Mouse (Mus musculus) hindbrain, embryonic 10.5 days (tissue): Measurements from ENCODE around the gene Unc93a2. TPM values are rescaled to one million over a fixed set of nuclear protein-coding genes. Genes with fewer than 3 reads are reported as not detected.
"Not testable (repeated sequence)": the region's sequence is repeated elsewhere in the genome, so short reads cannot be mapped to it uniquely, and the experiment has no call there.

Experiments
- DNase-seq: peaks from one replicate; pipeline ENCODE4 v3.0.0-alpha.2; 2017; ENCODE audit warnings: low spot score
- H3K27ac ChIP-seq: fragments of 300-500 bp; sonication (generic); 2 replicates; pipeline ENCODE4 v1.5.1; 2016; ENCODE audit warnings: mild to moderate bottlenecking, moderate library complexity
- H3K27me3 ChIP-seq: fragments of 300-500 bp; sonication (generic); 2 replicates; pipeline ENCODE4 v1.6.1; 2016; ENCODE audit warnings: mild to moderate bottlenecking; ENCODE audit not compliant: poor library complexity, insufficient read depth, severe bottlenecking
- H3K36me3 ChIP-seq: fragments of 300-500 bp; sonication (generic); 2 replicates; pipeline ENCODE4 v1.6.1; 2016; ENCODE audit warnings: mild to moderate bottlenecking, moderate library complexity
- H3K4me1 ChIP-seq: fragments of 300-500 bp; sonication (generic); replicated peaks from 2 replicates; pipeline ENCODE4 v1.6.1; 2016; ENCODE audit warnings: mild to moderate bottlenecking
- H3K4me3 ChIP-seq: fragments of 300-500 bp; sonication (generic); 2 replicates; pipeline ENCODE4 v1.5.1; 2016; ENCODE audit warnings: mild to moderate bottlenecking, moderate library complexity
- H3K9me3 ChIP-seq: fragments of 300-500 bp; sonication (generic); 2 replicates; pipeline ENCODE4 v1.6.1; 2016; ENCODE audit warnings: mild to moderate bottlenecking, moderate library complexity
- WGBS: fragments of 180-500 bp; shearing (Covaris S2); methylation state at CpG from one replicate; pipeline ENCODE4 v1.1.7; 2016; 5-methylcytosine and 5-hydroxymethylcytosine counted together
- polyA plus RNA-seq: library from polyadenylated mRNA; unstranded; fragments of >200 nt; fragmentation: Nextera tagmentation; extraction: Ambion mirVana; gene quantifications from 2 replicates; pipeline ENCODE4 v1.2.1, GENCODE M21; 2016

Gene Unc93a2
- polyA plus RNA-seq, 1 experiment from 2014 or later, result not detected

DNA sequence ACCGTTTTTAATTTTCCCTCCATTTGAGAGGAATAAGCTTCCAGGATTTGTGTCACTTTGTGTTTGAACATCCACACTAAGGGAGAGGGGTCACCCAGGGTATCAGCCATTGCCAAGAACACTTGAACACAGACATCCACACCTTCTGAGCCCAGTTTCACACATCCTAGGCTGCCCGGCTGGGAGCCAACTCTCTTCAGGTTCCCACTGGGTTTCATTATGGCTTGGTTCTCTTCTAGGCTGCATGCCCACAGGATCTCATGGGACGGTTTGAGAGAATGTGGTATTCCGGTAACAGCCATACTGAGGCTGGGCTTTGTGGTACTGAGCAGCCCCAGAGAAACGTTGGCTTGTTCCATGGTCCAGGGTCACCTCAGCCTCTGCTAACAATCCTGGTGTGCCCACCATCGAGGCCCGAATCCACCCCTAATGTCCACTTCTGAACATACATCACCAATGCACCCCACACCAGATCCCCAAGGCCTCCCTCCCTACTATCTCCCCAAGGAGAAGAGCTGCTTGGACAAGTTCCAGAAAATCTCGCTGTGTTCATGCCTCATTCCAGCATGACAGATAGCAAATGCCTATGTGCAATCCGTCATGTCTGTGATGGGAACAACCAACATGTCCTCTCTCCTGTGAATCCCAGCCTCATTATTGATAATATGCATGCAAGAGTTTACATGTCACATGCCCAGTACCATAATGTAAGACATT lies 24.4 kb downstream of the Unc93a2 start:
- WGBS, result 88% methylated on average over 9 of the region's 9 CpGs
- not testable (repeated sequence) for H3K36me3 ChIP-seq, H3K4me3 ChIP-seq, H3K4me1 ChIP-seq, H3K9me3 ChIP-seq, H3K27me3 ChIP-seq, H3K27ac ChIP-seq, DNase-seq

DNA sequence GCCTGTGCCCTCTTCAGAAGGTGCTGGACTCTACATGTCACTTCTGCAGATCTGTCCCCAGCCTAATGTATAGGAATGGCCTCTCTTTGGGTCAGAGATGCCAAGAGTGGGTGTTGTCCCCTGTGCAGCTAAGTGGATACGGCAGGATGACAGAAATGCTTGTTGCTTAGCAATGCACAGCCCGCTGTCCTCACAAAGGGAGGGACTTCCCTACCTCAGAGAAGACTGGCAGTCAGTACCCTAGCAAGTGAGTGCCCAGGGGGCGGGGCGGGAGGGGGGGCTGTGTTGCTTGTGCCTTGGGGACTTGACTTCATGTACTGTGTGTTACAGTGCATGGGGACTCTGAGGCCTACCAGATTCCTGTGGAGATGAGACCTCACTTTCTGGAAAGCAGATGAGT lies 25.5 kb downstream of the Unc93a2 start:
- 79% methylated on average over 4 of the region's 4 CpGs for WGBS

DNA sequence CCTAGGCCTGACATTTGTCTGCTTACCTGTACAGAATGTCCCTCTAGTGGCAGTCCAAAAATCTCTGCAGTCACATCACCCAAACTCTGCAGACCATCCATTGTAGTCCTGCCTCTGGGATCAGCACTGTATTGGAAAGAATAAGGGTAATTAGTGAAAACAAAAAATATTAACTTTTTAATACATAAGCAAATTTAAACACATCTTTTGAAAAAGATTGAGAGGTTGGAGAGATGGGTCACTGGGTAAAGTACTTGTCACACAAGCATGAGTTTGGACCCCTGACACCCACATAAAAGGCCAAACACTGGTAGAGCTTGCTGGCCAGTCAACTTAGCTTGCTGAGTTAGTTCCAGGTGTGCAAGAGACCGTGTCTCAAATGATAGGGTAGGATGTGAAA lies 32.7 kb downstream of the Unc93a2 start, which contains the start of gene Ttll2:
Gene Ttll2 (minus strand): TSS at position 101 of the 400 bp plus-strand sequence.
- H3K27me3 ChIP-seq, H3K4me3 ChIP-seq, H3K27ac ChIP-seq, H3K4me1 ChIP-seq, DNase-seq, H3K9me3 ChIP-seq, H3K36me3 ChIP-seq: not testable (repeated sequence)
- 85% methylated on average over 1 of the region's 1 CpGs for WGBS

More for the DNA sequence above, 25.5 kb downstream of the Unc93a2 start:
- H3K36me3 ChIP-seq, H3K9me3 ChIP-seq, H3K4me3 ChIP-seq, DNase-seq, H3K27ac ChIP-seq, H3K27me3 ChIP-seq, H3K4me1 ChIP-seq: not testable (repeated sequence)

DNA sequence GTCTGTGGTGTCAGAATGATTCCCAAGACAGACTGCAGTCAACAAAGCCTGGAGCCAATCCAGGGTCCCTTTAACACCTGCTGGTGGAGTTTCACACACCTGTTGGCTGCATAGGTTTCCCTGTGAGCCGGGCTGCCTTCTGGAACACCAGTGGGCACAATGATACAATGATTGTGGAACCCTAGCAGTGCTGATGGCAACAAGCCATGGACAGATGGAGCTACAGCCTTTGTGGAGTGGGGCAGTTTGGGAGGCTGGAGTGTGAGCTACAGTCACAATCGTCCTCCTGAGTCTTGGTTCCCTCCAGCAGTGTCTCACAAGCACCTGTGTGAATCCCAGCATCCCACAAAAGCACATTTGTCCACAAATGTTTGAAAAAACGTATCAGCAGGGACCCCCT lies 36.5 kb downstream of the Unc93a2 start:
- WGBS, result 76% methylated on average over 2 of the region's 3 CpGs
- not testable (repeated sequence) for H3K36me3 ChIP-seq, H3K4me3 ChIP-seq, H3K27ac ChIP-seq, H3K9me3 ChIP-seq, H3K27me3 ChIP-seq, H3K4me1 ChIP-seq, DNase-seq

DNA sequence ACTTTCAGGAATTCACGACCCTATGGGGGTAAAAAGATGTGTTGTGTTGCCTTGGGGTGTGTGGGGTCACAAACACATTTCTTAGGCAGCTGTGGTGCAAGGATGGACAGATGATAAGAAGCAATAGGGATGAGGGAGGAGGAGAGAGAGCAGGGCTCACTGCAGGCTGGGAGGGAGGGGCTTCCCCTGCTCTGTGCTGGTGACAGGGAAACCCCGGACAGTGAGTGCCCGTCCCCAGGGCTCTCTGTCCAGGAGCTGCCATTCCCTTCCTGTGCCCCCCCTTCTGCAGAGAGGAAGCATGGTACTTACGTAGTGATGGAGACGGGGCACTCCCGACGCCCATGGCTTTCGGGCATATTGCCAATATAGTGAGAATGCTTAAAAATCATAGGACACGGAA lies 47.9 kb downstream of the Unc93a2 start:
- H3K27ac ChIP-seq, H3K36me3 ChIP-seq, H3K4me1 ChIP-seq, H3K27me3 ChIP-seq, H3K4me3 ChIP-seq, DNase-seq, H3K9me3 ChIP-seq: not testable (repeated sequence)
- WGBS, result 80% methylated on average over 9 of the region's 9 CpGs

DNA sequence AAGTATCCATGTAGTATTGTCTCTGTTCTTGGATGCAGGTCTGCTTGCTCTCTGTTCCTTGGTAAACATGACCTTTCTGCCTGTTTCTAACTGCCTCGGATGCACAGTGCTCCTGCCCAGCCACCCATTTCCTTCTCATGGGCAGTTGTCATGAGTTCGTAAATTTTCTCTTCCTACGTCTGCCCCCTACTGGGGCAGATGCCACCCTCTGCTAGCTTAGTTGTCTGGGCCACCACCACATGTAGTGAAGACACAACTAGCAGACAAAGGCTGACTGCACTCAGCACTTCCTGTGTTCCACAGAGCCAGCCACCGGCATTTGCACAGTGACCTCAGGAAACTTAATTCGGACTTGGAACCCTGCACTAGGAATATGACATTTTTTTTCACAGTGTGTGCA lies 52.5 kb downstream of the Unc93a2 start:
- not testable (repeated sequence) for H3K27me3 ChIP-seq, H3K9me3 ChIP-seq, H3K4me3 ChIP-seq, H3K4me1 ChIP-seq, H3K27ac ChIP-seq, H3K36me3 ChIP-seq, DNase-seq
- 87% methylated on average over 3 of the region's 5 CpGs for WGBS

DNA sequence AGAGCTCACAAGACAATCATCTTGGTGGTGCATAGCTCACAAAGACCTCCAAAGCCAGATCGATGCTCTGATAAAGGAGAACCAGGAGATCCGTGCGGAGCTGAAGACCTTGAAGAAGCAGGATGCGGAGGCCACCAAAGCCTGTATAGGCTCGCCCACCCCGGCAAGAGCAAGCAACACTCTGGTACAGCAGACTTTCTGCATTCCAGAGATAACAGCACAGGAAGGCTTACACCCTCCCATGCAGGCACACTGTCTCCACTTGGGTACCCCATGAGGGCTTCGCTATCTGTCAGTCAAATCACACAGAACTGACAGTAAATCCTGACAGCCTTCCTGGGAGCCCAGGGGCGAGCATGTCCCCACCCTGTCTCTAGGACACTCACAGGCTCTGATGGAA lies 58.8 kb downstream of the Unc93a2 start:
- DNase-seq, H3K36me3 ChIP-seq, H3K9me3 ChIP-seq, H3K4me3 ChIP-seq, H3K27me3 ChIP-seq, H3K27ac ChIP-seq, H3K4me1 ChIP-seq: not testable (repeated sequence)
- 89% methylated on average over 8 of the region's 8 CpGs for WGBS

DNA sequence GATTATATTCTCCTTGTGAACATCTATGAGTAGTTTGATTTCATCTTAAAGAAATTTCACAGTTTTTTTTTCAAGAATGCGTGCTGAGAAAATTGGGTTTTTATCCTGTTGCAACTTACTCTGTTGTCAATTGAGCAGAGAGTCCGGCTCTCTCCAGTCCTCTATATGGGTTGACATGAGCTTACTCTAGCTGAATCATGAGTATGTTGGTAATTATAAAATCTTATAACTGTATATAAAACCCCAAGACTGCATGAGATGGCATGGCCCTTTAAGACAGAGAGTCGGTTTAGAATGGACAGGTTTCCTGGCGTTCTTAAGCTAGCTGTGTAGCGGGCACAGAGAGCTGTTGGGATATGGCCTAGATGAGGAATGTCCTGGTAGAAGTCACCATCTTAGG lies 60.9 kb downstream of the Unc93a2 start, which contains the start of gene Tcp10a:
Gene Tcp10a (plus strand): TSS at position 301 of the 400 bp plus-strand sequence.
- not testable (repeated sequence) for H3K4me1 ChIP-seq
- WGBS, result 95% methylated on average over 5 of the region's 5 CpGs

DNA sequence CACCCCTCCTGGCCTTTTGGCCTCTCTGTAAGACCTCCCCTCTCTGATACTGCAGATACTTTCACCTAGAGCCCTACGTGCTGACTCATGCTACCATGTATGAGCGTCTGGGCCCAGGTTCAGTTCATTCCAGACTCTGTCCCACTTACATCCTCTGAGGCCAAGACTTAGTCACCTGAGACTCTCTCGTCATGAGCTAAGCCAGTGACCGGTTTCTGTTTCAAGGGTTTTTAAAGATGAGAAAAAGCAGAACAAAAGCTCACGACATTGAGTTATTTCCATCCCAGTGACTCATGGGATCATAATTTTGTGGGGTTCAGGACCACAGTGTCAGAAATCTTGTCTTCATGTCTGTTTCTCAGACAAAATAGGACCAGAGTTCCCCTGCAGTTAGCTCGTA lies 65.5 kb downstream of the Unc93a2 start:
- not testable (repeated sequence) for H3K27ac ChIP-seq, H3K4me1 ChIP-seq, H3K36me3 ChIP-seq, DNase-seq, H3K9me3 ChIP-seq, H3K27me3 ChIP-seq, H3K4me3 ChIP-seq
- 88% methylated on average over 6 of the region's 6 CpGs for WGBS

More for the DNA sequence above, 60.9 kb downstream of the Unc93a2 start, which contains the start of gene Tcp10a:
- H3K4me3 ChIP-seq, H3K9me3 ChIP-seq, H3K27ac ChIP-seq, H3K27me3 ChIP-seq, DNase-seq, H3K36me3 ChIP-seq: not testable (repeated sequence)

DNA sequence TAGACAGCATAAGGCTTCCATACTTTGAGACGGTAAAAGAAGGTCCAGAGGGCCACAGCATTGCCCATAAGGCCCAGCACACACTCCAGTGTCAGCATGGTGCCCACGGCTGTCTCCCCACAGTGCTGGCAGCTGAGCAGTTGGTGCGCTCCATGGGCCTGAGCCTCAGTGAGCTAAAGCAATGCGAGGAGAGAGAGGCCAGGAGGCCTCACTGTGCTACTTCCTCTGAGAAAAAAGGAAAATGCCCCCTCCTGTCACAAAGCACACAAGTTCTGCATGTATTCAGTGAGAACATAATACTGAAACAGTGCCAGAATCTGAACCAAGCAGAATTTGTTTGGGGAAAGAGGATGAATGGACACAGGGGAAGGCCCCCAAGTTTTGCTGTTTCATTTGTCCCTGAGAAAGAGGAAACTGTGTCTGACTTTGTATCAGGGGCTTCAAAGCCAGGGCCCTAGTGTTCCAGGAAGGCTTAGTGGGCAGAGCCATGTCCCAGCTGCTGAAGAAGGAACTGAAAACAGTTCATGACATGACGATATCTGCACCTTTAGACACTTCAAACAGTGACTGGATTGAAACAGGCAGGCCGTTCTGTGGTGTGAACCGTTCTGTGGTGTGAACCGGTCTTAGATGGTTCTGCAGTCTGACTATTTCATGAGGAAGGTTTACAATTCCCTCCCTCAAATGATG lies 69.4 kb downstream of the Unc93a2 start:
- H3K27me3 ChIP-seq, H3K4me3 ChIP-seq, H3K9me3 ChIP-seq, H3K36me3 ChIP-seq, H3K4me1 ChIP-seq, DNase-seq, H3K27ac ChIP-seq: not testable (repeated sequence)
- WGBS, result 86% methylated on average over 8 of the region's 8 CpGs

Other genes starting within 250 kb of the Unc93a2 start
- 25.6 and 31.3 TPM in 2 replicates for gene Rps6ka2, start 215.3 kb downstream of the Unc93a2 start, polyA plus RNA-seq
- 0.09 TPM in 1 of 2 replicates, not detected in the other for gene Tcp10a, start 60.8 kb downstream of the Unc93a2 start, polyA plus RNA-seq
- not detected in 2 replicates for gene Ttll2, start 32.8 kb downstream of the Unc93a2 start, polyA plus RNA-seq
- gene Gm49630, start 13.5 kb downstream of the Unc93a2 start, polyA plus RNA-seq, result not detected in 2 replicates